Mouse (Mus musculus) kidney, embryonic 16.5 days (tissue): ENCODE measurements around the gene Trp53bp1. TPM values are rescaled to one million over a fixed set of nuclear protein-coding genes. Genes with fewer than 3 reads are reported as not detected.

Source experiments
- ATAC-seq: fragments of 200-750 bp; cut with Nextera tagmentation; 2 replicates; pipeline ENCODE4 v1.8.0; 2017; ENCODE audit warnings: moderate TSS enrichment; ENCODE audit not compliant: low FRiP score, low TSS enrichment
- H3K27ac ChIP-seq: fragments of 300-500 bp; sonication (generic); 2 replicates; pipeline ENCODE4 v1.5.1; 2014; ENCODE audit warnings: low read length
- H3K27me3 ChIP-seq: fragments of 300-500 bp; sonication (generic); 2 replicates; pipeline ENCODE4 v1.6.1; 2014; ENCODE audit warnings: low read length, control low read depth, mixed read lengths; ENCODE audit not compliant: insufficient read depth
- H3K36me3 ChIP-seq: fragments of 300-500 bp; sonication (generic); 2 replicates; pipeline ENCODE4 v1.6.1; 2014; ENCODE audit warnings: low read length, control low read depth, mixed read lengths; ENCODE audit not compliant: insufficient read depth
- H3K4me1 ChIP-seq: fragments of 300-500 bp; sonication (generic); 2 replicates; pipeline ENCODE4 v1.6.1; 2014; ENCODE audit warnings: low read length, control low read depth, mixed read lengths; ENCODE audit not compliant: insufficient read depth
- H3K4me2 ChIP-seq: fragments of 300-500 bp; sonication (generic); replicated peaks from 2 replicates; pipeline ENCODE4 v1.6.1; 2014; ENCODE audit warnings: low read depth, low read length
- H3K4me3 ChIP-seq: fragments of 300-500 bp; sonication (generic); 2 replicates; pipeline ENCODE4 v1.5.1; 2014; ENCODE audit warnings: mild to moderate bottlenecking, low read length
- H3K9ac ChIP-seq: fragments of 300-500 bp; sonication (generic); replicated peaks from 2 replicates; pipeline ENCODE4 v1.6.1; 2014; ENCODE audit warnings: low read length
- H3K9me3 ChIP-seq: fragments of 300-500 bp; sonication (generic); 2 replicates; pipeline ENCODE4 v1.6.1; 2016; ENCODE audit warnings: low read length, control low read depth
- WGBS: fragments of 180-500 bp; shearing (Covaris S2); extraction: QIAGEN DNeasy Blood & Tissue Kit; methylation state at CpG from one replicate; pipeline ENCODE4 v1.1.7; 2014; 5-methylcytosine and 5-hydroxymethylcytosine counted together
- polyA plus RNA-seq: library from polyadenylated mRNA; unstranded; fragments of >200 nt; fragmentation: Nextera tagmentation; extraction: Ambion mirVana; gene quantifications from 2 replicates; pipeline ENCODE4 v1.2.1, GENCODE M21; 2015

The Trp53bp1 gene
- polyA plus RNA-seq, 1 experiment from 2014 or later = 64.0 TPM

GRCm38 (mm10) chr2:121206541-121206940 lies 64.7 kb downstream of the Trp53bp1 start:
- 91% methylated on average over 3 of the region's 3 CpGs for WGBS
- Histone ChIP-seq H3K4me2 (no peak overlapping the region), H3K36me3 (peaks cover 72% of the 10 kb centered on the region), H3K27me3 (no peaks in the 10 kb centered on the region), H3K9ac (no peak overlapping the region), H3K4me3 (no peak overlapping the region), H3K4me1 (no peaks in the 10 kb centered on the region), H3K27ac (no peak overlapping the region), H3K9me3 (no peaks in the 10 kb centered on the region)
- no peak for ATAC-seq

DNA sequence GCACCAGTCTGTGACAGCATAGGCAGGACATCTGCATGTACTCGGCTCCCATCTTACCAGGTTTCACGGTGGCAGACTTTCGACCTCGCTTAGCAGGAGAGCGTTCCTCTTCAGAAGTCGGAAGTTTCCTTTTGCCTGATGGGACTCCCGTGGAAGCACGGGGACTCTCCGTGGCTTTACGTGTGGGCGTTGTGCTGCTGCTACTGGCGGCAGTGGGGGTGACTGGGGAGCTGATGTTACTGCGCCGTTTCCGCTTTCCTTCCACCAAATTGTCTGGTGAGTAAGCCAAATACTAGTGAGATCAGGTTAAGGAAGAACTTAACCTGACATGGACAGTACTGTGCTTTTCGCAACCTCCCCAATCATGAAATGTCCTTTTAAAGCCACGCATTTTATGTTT lies 66.9 kb downstream of the Trp53bp1 start:
- ATAC-seq = no peak
- Histone ChIP-seq H3K9me3 (no peaks in the 10 kb centered on the region), H3K36me3 (peaks cover 77% of the 10 kb centered on the region), H3K4me1 (no peaks in the 10 kb centered on the region), H3K4me2 (no peak overlapping the region), H3K9ac (no peak overlapping the region), H3K4me3 (no peak overlapping the region), H3K27me3 (no peaks in the 10 kb centered on the region), H3K27ac (no peak overlapping the region)
- 92% methylated on average over 17 of the region's 17 CpGs for WGBS

DNA sequence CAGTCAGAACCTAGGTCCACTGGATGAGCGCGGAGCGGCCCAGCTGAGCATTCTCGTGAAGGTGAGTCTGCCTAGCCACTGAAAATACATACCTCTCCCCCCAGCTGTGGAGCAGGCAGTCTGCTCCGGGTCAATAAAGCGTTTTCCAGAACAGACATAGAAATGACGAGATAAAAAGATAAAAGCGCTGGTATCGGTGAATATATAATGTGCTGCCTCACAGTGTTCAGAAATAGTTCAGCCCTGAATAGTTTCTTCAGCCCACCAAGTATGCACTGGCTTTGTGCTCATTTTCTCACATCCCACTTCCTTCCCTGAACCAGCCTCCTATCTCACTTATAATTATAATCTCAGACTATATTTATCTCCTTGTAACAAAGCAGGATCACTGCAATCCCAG lies 75.7 kb downstream of the Trp53bp1 start:
- no peak for ATAC-seq
- no peak overlapping the region for H3K9ac ChIP-seq
- H3K4me1 ChIP-seq = no peaks in the 10 kb centered on the region
- 90% methylated on average over 9 of the region's 9 CpGs for WGBS
- no peaks in the 10 kb centered on the region for H3K9me3 ChIP-seq
- peaks cover 85% of the 10 kb centered on the region for H3K36me3 ChIP-seq
- H3K27me3 ChIP-seq = no peaks in the 10 kb centered on the region
- no peak overlapping the region for H3K27ac ChIP-seq
- no peak overlapping the region for H3K4me3 ChIP-seq
- no peak overlapping the region for H3K4me2 ChIP-seq

DNA sequence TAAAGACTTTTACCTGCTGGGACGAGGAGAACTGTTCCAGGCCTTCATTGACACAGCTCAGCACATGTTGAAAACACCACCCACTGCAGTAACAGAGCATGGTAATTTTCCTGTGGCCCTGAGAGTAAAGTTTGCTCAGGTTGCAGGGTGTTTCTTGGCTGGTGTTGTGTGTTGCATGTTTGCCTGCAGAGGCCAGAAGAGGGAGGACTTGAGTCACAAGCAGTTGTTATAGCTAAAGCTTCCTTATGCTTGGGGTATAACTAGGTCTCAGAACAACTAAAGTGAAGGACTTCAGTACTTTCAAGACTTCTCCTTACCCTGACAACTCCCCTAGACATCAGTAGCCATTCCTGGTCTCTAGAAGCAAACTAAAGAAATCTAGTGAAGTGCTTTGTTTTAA lies 82.7 kb downstream of the Trp53bp1 start:
- H3K4me3 ChIP-seq = no peak overlapping the region
- H3K27me3 ChIP-seq = no peaks in the 10 kb centered on the region
- H3K9me3 ChIP-seq = no peaks in the 10 kb centered on the region
- no peak for ATAC-seq
- no peak overlapping the region for H3K9ac ChIP-seq
- 68% methylated on average over 1 of the region's 1 CpGs for WGBS
- H3K4me2 ChIP-seq = no peak overlapping the region
- no peak overlapping the region for H3K27ac ChIP-seq
- H3K4me1 ChIP-seq = no peaks in the 10 kb centered on the region
- H3K36me3 ChIP-seq = peaks cover 72% of the 10 kb centered on the region

GRCm38 (mm10) chr2:121184142-121184541 lies 87.1 kb downstream of the Trp53bp1 start:
- Histone ChIP-seq H3K36me3 (peaks cover 57% of the 10 kb centered on the region), H3K4me3 (no peak overlapping the region), H3K9ac (no peak overlapping the region), H3K27me3 (no peaks in the 10 kb centered on the region), H3K9me3 (no peaks in the 10 kb centered on the region), H3K4me2 (no peak overlapping the region), H3K27ac (no peak overlapping the region), H3K4me1 (no peaks in the 10 kb centered on the region)
- no peak for ATAC-seq
- WGBS = 94% methylated on average over 7 of the region's 7 CpGs

GRCm38 (mm10) chr2:121183431-121183830 lies 87.8 kb downstream of the Trp53bp1 start:
- H3K36me3 ChIP-seq = peaks cover 58% of the 10 kb centered on the region
- 78% methylated on average over 5 of the region's 5 CpGs for WGBS
- no peak overlapping the region for H3K4me3 ChIP-seq
- no peak for ATAC-seq
- H3K9me3 ChIP-seq = no peaks in the 10 kb centered on the region
- H3K27me3 ChIP-seq = no peaks in the 10 kb centered on the region
- H3K27ac ChIP-seq = no peak overlapping the region
- no peak overlapping the region for H3K9ac ChIP-seq
- no peak overlapping the region for H3K4me2 ChIP-seq
- H3K4me1 ChIP-seq = no peaks in the 10 kb centered on the region

DNA sequence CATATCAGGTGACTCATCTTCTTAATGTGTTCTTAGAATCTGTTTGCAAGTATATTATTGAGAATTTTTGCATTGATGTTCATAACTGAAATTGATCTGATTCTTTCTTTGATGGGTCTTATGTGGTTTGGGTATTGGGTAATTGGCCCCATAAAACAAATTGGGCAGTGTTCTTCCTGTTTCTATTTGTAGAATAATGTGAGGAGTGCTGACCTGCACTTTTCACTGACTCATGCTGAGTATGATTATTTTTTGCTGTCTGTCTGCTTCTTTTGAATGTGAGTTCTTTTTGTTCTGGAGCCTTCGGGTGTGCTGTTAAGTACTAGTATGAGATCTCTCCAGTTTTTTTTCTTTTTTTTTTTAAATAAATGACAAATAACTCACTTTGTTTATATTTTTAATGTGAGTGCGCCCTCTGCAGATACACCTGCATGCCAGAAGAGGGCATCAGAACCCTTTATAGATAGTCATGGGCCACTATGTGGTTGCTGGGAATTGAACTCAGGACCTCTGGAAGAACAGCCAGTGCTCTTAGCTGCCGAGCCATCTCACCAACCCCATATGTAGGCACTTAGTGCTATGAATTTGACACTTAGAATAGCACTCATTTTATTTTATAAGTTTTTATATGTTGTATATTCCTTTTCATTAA lies 92.3 kb downstream of the Trp53bp1 start:
- Histone ChIP-seq H3K4me1 (no peaks in the 10 kb centered on the region), H3K4me2 (no peak overlapping the region), H3K27me3 (no peaks in the 10 kb centered on the region), H3K9ac (no peak overlapping the region), H3K36me3 (peaks cover 51% of the 10 kb centered on the region), H3K9me3 (no peaks in the 10 kb centered on the region), H3K27ac (no peak overlapping the region), H3K4me3 (no peak overlapping the region)
- no peak for ATAC-seq
- WGBS = 94% methylated on average over 3 of the region's 3 CpGs

DNA sequence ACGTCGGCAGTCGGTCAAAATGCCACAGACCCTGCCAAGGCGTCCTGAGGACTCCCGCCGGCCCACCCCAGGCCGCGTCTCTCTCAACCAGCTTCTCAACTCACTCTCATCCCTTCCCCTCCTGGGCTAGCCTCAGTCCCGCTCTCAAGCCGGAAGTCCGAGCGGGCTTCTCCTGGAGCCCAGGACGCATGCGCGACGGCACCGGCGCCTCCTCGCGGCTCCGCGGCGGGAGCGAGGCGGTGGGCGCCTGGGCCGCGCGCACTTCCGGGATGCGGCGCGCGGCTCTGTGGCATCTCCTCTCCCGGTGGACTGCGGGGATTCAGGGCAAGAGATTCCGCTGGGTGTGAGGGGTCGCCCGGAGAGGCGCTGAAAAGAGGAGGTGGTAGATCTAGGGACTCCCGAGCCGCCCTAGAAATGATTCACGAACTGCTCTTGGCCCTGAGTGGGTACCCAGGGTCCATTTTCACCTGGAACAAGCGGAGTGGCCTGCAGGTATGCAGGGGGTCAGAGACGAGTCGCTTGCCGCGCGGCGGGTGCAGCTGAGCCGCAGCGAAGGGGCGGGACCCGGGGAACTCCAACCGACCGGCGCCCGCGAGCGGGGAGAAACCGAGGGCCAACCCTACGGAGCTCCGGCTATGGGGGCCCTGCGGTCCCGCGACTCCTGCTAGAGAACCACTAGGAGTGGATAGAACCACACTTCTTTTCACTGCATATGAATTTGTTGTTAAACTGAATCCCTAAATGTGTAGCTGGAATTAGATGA lies 100.0 kb downstream of the Trp53bp1 start, which contains the start of gene Zscan29:
Zscan29 (minus strand) TSS at position 146 of the 763 bp plus-strand sequence.
- H3K27ac ChIP-seq = peak within 1 kb of the TSS; percentile 94
- H3K4me2 ChIP-seq = peak within 1 kb of the TSS; percentile 96
- under 1% methylated on average over 65 of the region's 66 CpGs for WGBS
- peaks cover 15% of the 10 kb centered on the region for H3K36me3 ChIP-seq
- peak; percentile 96 for ATAC-seq
- no peaks in the 10 kb centered on the region for H3K27me3 ChIP-seq
- H3K4me3 ChIP-seq = peak within 1 kb of the TSS; percentile 56
- peak within 1 kb of the TSS; percentile 77 for H3K9ac ChIP-seq
- no peaks in the 10 kb centered on the region for H3K9me3 ChIP-seq
- H3K4me1 ChIP-seq = peaks cover 20% of the 10 kb centered on the region

GRCm38 (mm10) chr2:121170481-121170971 lies 100.7 kb downstream of the Trp53bp1 start, which contains the start of gene Tubgcp4:
TSS of gene Tubgcp4 (plus strand) at chr2:121170654.
- under 1% methylated on average over 38 of the region's 38 CpGs for WGBS
- Histone ChIP-seq H3K27me3 (no peaks in the 10 kb centered on the region), H3K9me3 (no peaks in the 10 kb centered on the region), H3K36me3 (peaks cover 18% of the 10 kb centered on the region), H3K4me1 (peaks cover 20% of the 10 kb centered on the region), H3K27ac (peak within 1 kb of the TSS; percentile 94), H3K4me2 (peak within 1 kb of the TSS; percentile 96), H3K4me3 (peak within 1 kb of the TSS; percentile 56), H3K9ac (peak within 1 kb of the TSS; percentile 77)
- peak; percentile 19; the same call in 1 of the 2 replicates for ATAC-seq

DNA sequence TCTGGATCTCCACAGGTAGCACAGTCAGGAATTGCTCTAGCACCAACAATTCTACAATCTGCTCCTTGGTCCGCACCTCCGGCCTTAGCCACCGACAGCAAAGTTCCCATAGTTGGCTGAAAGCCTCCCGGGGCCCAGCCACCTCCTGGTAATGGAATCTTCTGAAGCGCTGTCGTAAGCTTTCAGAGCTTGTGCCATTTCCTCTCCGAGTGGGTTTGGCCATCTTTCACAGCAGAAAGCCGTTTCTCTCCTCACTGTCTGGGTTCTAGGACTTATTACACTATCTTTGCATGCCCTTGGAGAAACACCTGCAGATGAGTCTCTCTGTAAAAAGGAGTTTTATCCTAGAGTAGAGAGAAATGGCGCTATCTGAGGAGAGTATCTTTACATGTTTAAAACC lies 101.3 kb downstream of the Trp53bp1 start:
- peak overlapping the region; percentile 56 for H3K4me3 ChIP-seq
- peaks cover 13% of the 10 kb centered on the region for H3K36me3 ChIP-seq
- H3K9me3 ChIP-seq = no peaks in the 10 kb centered on the region
- WGBS = 5% methylated on average over 9 of the region's 9 CpGs
- H3K9ac ChIP-seq = peak overlapping the region; percentile 77
- H3K27me3 ChIP-seq = no peaks in the 10 kb centered on the region
- ATAC-seq = no peak
- H3K4me1 ChIP-seq = peaks cover 20% of the 10 kb centered on the region
- H3K4me2 ChIP-seq = peak overlapping the region; percentile 96
- H3K27ac ChIP-seq = peak overlapping the region; percentile 94
